ENCODE assay signal across 8 mouse cellular contexts in the genomic region with DNA sequence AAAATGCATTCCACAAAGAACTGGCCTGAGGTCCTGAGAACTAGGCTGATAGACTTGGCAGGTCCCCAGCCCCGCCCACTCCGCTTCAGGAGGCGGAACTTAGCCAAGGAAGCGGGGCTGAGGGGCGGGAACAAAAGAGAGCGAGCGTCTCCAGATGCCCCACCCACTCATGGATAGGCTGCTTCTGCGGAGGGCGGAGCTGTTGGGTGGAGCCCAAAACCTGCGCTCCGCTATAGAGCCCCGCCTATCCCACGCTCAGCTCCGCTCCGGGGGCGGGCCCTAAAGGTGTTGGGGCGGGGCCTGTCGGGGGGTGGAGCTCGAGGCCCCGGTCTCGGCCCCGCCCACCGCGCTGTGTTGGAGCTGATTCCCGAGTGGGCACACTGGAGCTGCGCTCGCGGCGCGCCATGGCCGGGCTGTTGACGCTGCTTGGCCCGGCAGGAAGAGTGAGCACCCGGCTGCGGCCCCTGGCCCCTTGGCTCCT. TPM values are rescaled to one million over a fixed set of nuclear protein-coding genes. Genes with fewer than 3 reads are reported as not detected.
DNase-seq lines count a peak whose midpoint lies in the region; ATAC-seq lines count a peak whose summit lies in the region.

A gene (plus strand): TSS at position 308 of the 481 bp plus-strand sequence.

- ATAC-seq in hindbrain, embryonic 15.5 days (ENCODE audit: low FRiP score, low read depth), result peak; percentile 96

- DNase-seq in T-cell, adult 2 months (ENCODE audit: low spot score), result peak; percentile 97
- peak; percentile 90 to 92 for DNase-seq in cerebellum, postnatal 36 days
- peak; percentile 90 to 95 for DNase-seq in frontal cortex, postnatal 36 days (ENCODE audit: low spot score in 2 of 2)
- DNase-seq in left cerebral cortex, adult 11 months (ENCODE audit: low spot score), result peak; percentile 93
- peak; percentile 97 to 98 for DNase-seq in lung, postnatal 4 days
- DNase-seq in retina, postnatal 7 days (ENCODE audit: low read depth, low spot score), result peak; percentile 96
- DNase-seq in urinary bladder, adult 2 months (ENCODE audit: low spot score), result peak; percentile 93

- H3K4me2 ChIP-seq in hindbrain, embryonic 15.5 days, result peak within 1 kb of the TSS; percentile 97

- H3K4me3 ChIP-seq in hindbrain, embryonic 15.5 days, result peak within 1 kb of the TSS; percentile 57

- no peaks in the 10 kb centered on the region for H3K9me3 ChIP-seq in hindbrain, embryonic 15.5 days

- H3K27ac ChIP-seq in hindbrain, embryonic 15.5 days (replicated peaks), result peak within 1 kb of the TSS; percentile 57

- H3K9ac ChIP-seq in hindbrain, embryonic 15.5 days, result peak within 1 kb of the TSS; percentile 58

- H3K27me3 ChIP-seq in hindbrain, embryonic 15.5 days, result no peaks in the 10 kb centered on the region

- no peaks in the 10 kb centered on the region for H3K36me3 ChIP-seq in hindbrain, embryonic 15.5 days

- under 1% methylated on average over 35 of the region's 35 CpGs for WGBS in hindbrain, embryonic 15.5 days

- H3K4me1 ChIP-seq in hindbrain, embryonic 15.5 days (replicated peaks), result peaks cover 35% of the 10 kb centered on the region

RNA-seq across cellular contexts. Expression of the gene that starts here (rescaled TPM):
- polyA plus RNA-seq in hindbrain, embryonic 15.5 days (2015; fragmentation: Nextera tagmentation; extraction: Ambion mirVana), result 17.8 and 19.2 TPM in 2 replicates
- 20.6 and 22.6 TPM in 2 replicates for polyA plus RNA-seq in urinary bladder, adult 2 months (2012; rRNA removed)

Comparison
In these comparisons a context has a peak if more than half of its experiments do, and no peak if none do; other contexts are left out.
1. Peak in every context shown above with its lines: DNase-seq, ATAC-seq, H3K4me3 ChIP-seq and H3K27ac ChIP-seq.